Mouse (Mus musculus) cerebellum, postnatal 4 days (tissue): ENCODE results near the gene Gp1ba.
A peak's percentile ranks its signal among the peaks of the same experiment; 100 is the strongest.

Source experiments
- DNase-seq, 2 experiments: peaks; one replicate each; pipeline ENCODE4 v3.0.0; 2022; ENCODE audit warnings: low spot score in 2 of 2, mixed read lengths in 1 of 2

Gene Gp1ba

GRCm38 (mm10) chr11:70669582-70670345 lies 30.8 kb downstream of the Gp1ba start:
- DNase-seq, result peak in 1 of 2 experiments; percentile 80

GRCm38 (mm10) chr11:70670483-70670882 lies 31.6 kb downstream of the Gp1ba start:
- DNase-seq, result no peak

DNA sequence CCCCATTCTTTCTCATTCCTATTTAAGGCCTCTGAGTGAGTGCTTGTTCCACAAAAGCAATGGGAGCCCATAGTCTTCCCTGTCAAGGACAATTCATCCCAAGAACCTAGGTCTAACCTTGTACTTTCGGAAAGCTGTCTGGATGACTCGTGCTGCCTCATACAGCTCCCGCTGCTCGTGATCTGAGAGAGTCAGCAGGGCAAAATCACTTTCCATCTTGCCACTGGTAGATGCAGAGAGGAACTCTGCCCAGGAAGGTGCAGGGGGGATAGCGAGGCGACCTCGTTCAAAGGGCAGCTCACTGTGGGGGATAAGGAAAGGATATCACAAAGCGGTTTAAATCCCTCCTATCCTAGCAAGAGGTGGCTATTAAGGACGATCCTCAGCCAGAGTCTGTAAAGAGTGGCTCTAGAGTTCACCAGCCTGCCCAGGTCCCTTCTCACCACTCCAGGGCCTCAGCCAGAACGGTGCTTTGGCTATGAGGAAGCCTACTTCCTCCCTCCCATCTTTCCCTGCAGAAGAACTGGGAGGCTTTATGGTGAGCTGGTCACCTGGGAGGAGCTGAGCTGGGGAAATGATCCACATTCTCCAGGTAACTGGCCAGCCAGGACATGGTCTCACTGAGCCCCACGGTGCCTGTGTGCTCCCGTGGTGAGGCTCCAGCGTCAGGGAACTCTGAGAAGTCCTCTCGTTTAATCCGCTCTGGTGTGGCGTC lies 32.6 kb downstream of the Gp1ba start:
- DNase-seq, result no peak

- no peak for DNase-seq
Observed at GRCm38 (mm10) chr11:70674014-70674413, 35.1 kb downstream of the Gp1ba start.

GRCm38 (mm10) chr11:70674501-70674900 lies 35.6 kb downstream of the Gp1ba start:
- no peak for DNase-seq

GRCm38 (mm10) chr11:70678092-70678491 lies 39.2 kb downstream of the Gp1ba start:
- DNase-seq, result no peak

- DNase-seq, result no peak
Observed at GRCm38 (mm10) chr11:70678576-70678975, 39.7 kb downstream of the Gp1ba start.

DNA sequence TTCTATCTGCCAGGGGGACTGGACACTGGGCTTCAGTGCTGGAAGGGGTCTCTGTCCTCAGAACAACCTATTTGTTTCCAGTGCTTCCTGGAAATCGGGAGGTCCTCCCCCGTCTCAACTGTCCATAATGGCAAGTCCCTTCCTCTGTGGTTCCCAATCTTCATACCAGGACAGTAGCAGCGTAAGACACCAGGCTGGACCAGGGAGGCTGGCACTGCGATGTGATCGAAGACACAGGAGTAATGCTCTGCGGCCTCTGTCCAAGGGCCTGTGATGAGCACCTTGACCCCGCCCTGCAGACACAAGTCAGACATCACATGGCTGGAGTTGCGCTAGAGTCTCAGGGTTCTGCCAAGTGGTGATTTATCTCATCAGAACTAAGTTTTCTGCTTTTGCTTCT lies 40.4 kb downstream of the Gp1ba start:
- no peak for DNase-seq

DNA sequence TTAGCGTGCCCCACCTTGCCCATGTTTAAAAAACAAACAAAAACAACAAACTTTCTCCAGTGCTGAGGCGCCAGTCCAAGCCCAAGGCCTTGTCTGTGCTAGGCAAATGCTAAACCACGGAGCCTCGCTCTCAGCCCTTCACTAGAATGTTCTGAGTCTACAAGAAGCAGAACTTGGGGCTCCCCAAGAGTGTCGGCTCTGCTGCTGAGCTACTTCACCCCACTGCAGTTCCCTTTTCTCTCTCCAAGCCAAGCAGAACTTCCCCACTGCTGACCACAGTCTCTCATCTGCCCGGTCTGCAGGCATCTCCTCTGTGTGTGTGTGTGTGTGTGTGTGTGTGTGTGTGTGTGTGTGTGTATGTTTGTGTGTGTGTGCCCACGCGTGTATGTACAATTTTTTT lies 41.0 kb downstream of the Gp1ba start:
- DNase-seq, result no peak

- DNase-seq, result no peak
Observed at GRCm38 (mm10) chr11:70681170-70681569, 42.2 kb downstream of the Gp1ba start.

GRCm38 (mm10) chr11:70681897-70682581 lies 43.1 kb downstream of the Gp1ba start:
- DNase-seq, result peak in 1 of 2 experiments; percentile 58

GRCm38 (mm10) chr11:70683640-70684039 lies 44.7 kb downstream of the Gp1ba start:
- no peak for DNase-seq

GRCm38 (mm10) chr11:70686901-70687566 lies 48.1 kb downstream of the Gp1ba start:
- peak in 1 of 2 experiments; percentile 45 for DNase-seq

- peak; percentile 64 to 88 for DNase-seq
Observed at GRCm38 (mm10) chr11:70687601-70688199, 48.8 kb downstream of the Gp1ba start, which contains the start of gene Camta2. TSS of gene Camta2 (minus strand) at chr11:70688105.

- no peak for DNase-seq
Observed at GRCm38 (mm10) chr11:70688372-70688771, 49.5 kb downstream of the Gp1ba start.

GRCm38 (mm10) chr11:70689578-70689977 lies 50.7 kb downstream of the Gp1ba start:
- DNase-seq, result no peak
